Mouse (Mus musculus) lung, adult 2 months (tissue): Measurements from ENCODE around the gene Acbd6.

Experiments used
- CTCF ChIP-seq: fragments of 200-500 bp; IDR thresholded peaks from 2 replicates; pipeline ENCODE4 v1.5.1; 2011; ENCODE audit warnings: mild to moderate bottlenecking, low read length, control low read depth; ENCODE audit not compliant: insufficient read depth
- POLR2A ChIP-seq: fragments of 200-500 bp; IDR thresholded peaks from 2 replicates; pipeline ENCODE4 v1.6.1; 2011; ENCODE audit warnings: low read depth, mild to moderate bottlenecking, control low read depth, low read length, borderline replicate concordance; ENCODE audit errors: extremely low read depth

- no peak for TF ChIP-seq CTCF
- TF ChIP-seq POLR2A, result no peak
Observed at GRCm38 (mm10) chr1:155729113-155729795, 171.3 kb downstream of the Acbd6 start.
